15 mouse cellular contexts compared by ENCODE assay signal in genomic region chr13:57980679-57981078, GRCm38 (mm10).
DNase-seq lines count a peak whose midpoint lies in the region; ATAC-seq and TF ChIP-seq lines count a peak whose summit lies in the region.
"Had no signal": no experiment of that assay in that cellular context is flagged by ENCODE, and none has a peak within 500 bp of the region (broad histone marks: within the 10 kb centered on the region; RNA-seq: fewer than 3 reads in every experiment).

No protein-coding gene starts in this region.

- 33% methylated on average over 9 of the region's 9 CpGs for WGBS in heart, embryonic 12.5 days
- 38% methylated on average over 9 of the region's 9 CpGs for WGBS in heart, embryonic 10.5 days
- 14% methylated on average over 9 of the region's 9 CpGs for WGBS in lung, embryonic 14.5 days
- WGBS in stomach, embryonic 14.5 days: 22% methylated on average over 9 of the region's 9 CpGs
- WGBS in stomach, postnatal 0 days: 21% methylated on average over 9 of the region's 9 CpGs

- H3K27ac ChIP-seq in heart, embryonic 12.5 days (ENCODE audit: poor library complexity, severe bottlenecking): no peak overlapping the region
- no peak overlapping the region for H3K27ac ChIP-seq in heart, embryonic 10.5 days
- H3K27ac ChIP-seq in lung, embryonic 14.5 days (ENCODE audit: low read depth): no peak overlapping the region; the same call in 1 of the 2 replicates
- H3K27ac ChIP-seq in stomach, embryonic 14.5 days (ENCODE audit: low read length): no peak overlapping the region
- no peak overlapping the region for H3K27ac ChIP-seq in stomach, postnatal 0 days (replicated peaks)
- H3K27ac ChIP-seq: liver, embryonic 14.5 days had no signal

- no peak for DNase-seq in heart, embryonic 10.5 days (ENCODE audit: low spot score)
- DNase-seq in lung, embryonic 14.5 days: peak; percentile 80
- no peak for DNase-seq in lung, postnatal 25 days (ENCODE audit: low spot score)
- DNase-seq in stomach, postnatal 0 days (ENCODE audit: low spot score): no peak
- DNase-seq in layer of hippocampus, adult 11-12 months (ENCODE audit: low spot score): no peak
- DNase-seq: adrenal gland, adult 2 months; cerebellum, adult 11-12 months; cerebellum, postnatal 36 days; gastrocnemius, postnatal 25 days; left cerebral cortex, postnatal 4 days; right cerebral cortex, postnatal 14 days had no signal

- no peak overlapping the region for H3K4me3 ChIP-seq in heart, embryonic 12.5 days
- H3K4me3 ChIP-seq in heart, embryonic 10.5 days: no peak overlapping the region
- no peak overlapping the region for H3K4me3 ChIP-seq in lung, embryonic 14.5 days (ENCODE audit: low read depth, low read length)
- no peak overlapping the region for H3K4me3 ChIP-seq in stomach, embryonic 14.5 days (ENCODE audit: low read depth, low read length)
- no peak overlapping the region for H3K4me3 ChIP-seq in stomach, postnatal 0 days (ENCODE audit: low read depth, low read length)

- peak overlapping the region; percentile 17; the same call in 1 of the 2 replicates for H3K4me2 ChIP-seq in heart, embryonic 12.5 days
- H3K4me2 ChIP-seq in lung, embryonic 14.5 days: peak overlapping the region; percentile 29; the same call in 1 of the 2 replicates
- H3K4me2 ChIP-seq in stomach, embryonic 14.5 days (replicated peaks; ENCODE audit: low read depth, low read length): 0 out of 2 replicates have a peak overlapping the region, but pooled peaks have one; percentile 3
- no peak overlapping the region for H3K4me2 ChIP-seq in stomach, postnatal 0 days (replicated peaks; ENCODE audit: low read depth)

- ATAC-seq in heart, embryonic 12.5 days (ENCODE audit: insufficient number of reproducible peaks, low FRiP score): no peak
- ATAC-seq in lung, embryonic 14.5 days (ENCODE audit: insufficient read depth): peak; percentile 39; the same call in 1 of the 2 replicates
- ATAC-seq in stomach, embryonic 14.5 days (ENCODE audit: insufficient number of reproducible peaks, insufficient read depth, low FRiP score, low read depth): no peak
- ATAC-seq in stomach, postnatal 0 days (ENCODE audit: low FRiP score, low TSS enrichment): no peak
- ATAC-seq: inflammation-experienced regulatory T-cells, adult 6 months had no signal

- no peaks in the 10 kb centered on the region; the same call in 1 of the 2 replicates for H3K9me3 ChIP-seq in heart, embryonic 12.5 days (replicated peaks)
- no peaks in the 10 kb centered on the region for H3K9me3 ChIP-seq in heart, embryonic 10.5 days
- no peaks in the 10 kb centered on the region for H3K9me3 ChIP-seq in lung, embryonic 14.5 days (ENCODE audit: low read depth, low read length)
- H3K9me3 ChIP-seq in stomach, embryonic 14.5 days (ENCODE audit: control insufficient read depth, low read depth, low read length): no peaks in the 10 kb centered on the region
- H3K9me3 ChIP-seq in stomach, postnatal 0 days (ENCODE audit: control insufficient read depth, low read length): no peaks in the 10 kb centered on the region

- TF ChIP-seq CTCF in lung, embryonic 14.5 days (IDR thresholded peaks at IDR 0.05; ENCODE audit: low read depth): no peak
- TF ChIP-seq CTCF in stomach, postnatal 0 days (IDR thresholded peaks at IDR 0.05; ENCODE audit: low read depth): no peak

- peaks cover 47% of the 10 kb centered on the region for H3K4me1 ChIP-seq in heart, embryonic 12.5 days (replicated peaks)
- peaks cover 44% of the 10 kb centered on the region for H3K4me1 ChIP-seq in heart, embryonic 10.5 days
- peaks cover 12% of the 10 kb centered on the region; the same call in 1 of the 2 replicates for H3K4me1 ChIP-seq in lung, embryonic 14.5 days (ENCODE audit: insufficient read depth)
- H3K4me1 ChIP-seq in stomach, embryonic 14.5 days (ENCODE audit: control insufficient read depth, insufficient read depth, low read length): no peaks in the 10 kb centered on the region
- no peaks in the 10 kb centered on the region for H3K4me1 ChIP-seq in stomach, postnatal 0 days (replicated peaks; ENCODE audit: control insufficient read depth, insufficient read depth)

- H3K36me3 ChIP-seq in heart, embryonic 12.5 days: no peaks in the 10 kb centered on the region
- no peaks in the 10 kb centered on the region for H3K36me3 ChIP-seq in heart, embryonic 10.5 days
- no peaks in the 10 kb centered on the region for H3K36me3 ChIP-seq in lung, embryonic 14.5 days (ENCODE audit: insufficient read depth)
- H3K36me3 ChIP-seq in stomach, embryonic 14.5 days (ENCODE audit: control insufficient read depth, insufficient read depth, low read length): no peaks in the 10 kb centered on the region
- no peaks in the 10 kb centered on the region for H3K36me3 ChIP-seq in stomach, postnatal 0 days (ENCODE audit: control insufficient read depth, insufficient read depth, low read length)

- peaks cover 5% of the 10 kb centered on the region; the same call in 1 of the 2 replicates for H3K27me3 ChIP-seq in heart, embryonic 12.5 days (replicated peaks)
- no peaks in the 10 kb centered on the region; the same call in 1 of the 2 replicates for H3K27me3 ChIP-seq in heart, embryonic 10.5 days (ENCODE audit: insufficient read depth, poor library complexity, severe bottlenecking)
- H3K27me3 ChIP-seq in lung, embryonic 14.5 days (ENCODE audit: insufficient read depth, low read length): no peaks in the 10 kb centered on the region
- no peaks in the 10 kb centered on the region for H3K27me3 ChIP-seq in stomach, embryonic 14.5 days (ENCODE audit: control insufficient read depth, insufficient read depth, low read length)
- H3K27me3 ChIP-seq in stomach, postnatal 0 days (ENCODE audit: control insufficient read depth, insufficient read depth, low read length): no peaks in the 10 kb centered on the region

- H3K9ac ChIP-seq in heart, embryonic 12.5 days: no peak overlapping the region
- H3K9ac ChIP-seq in lung, embryonic 14.5 days: no peak overlapping the region
- H3K9ac ChIP-seq in stomach, embryonic 14.5 days (replicated peaks; ENCODE audit: low read depth, low read length): no peak overlapping the region
- H3K9ac ChIP-seq in stomach, postnatal 0 days (ENCODE audit: low read length): no peak overlapping the region
- H3K9ac ChIP-seq: liver, embryonic 14.5 days had no signal

- no peak for TF ChIP-seq EP300 in stomach, postnatal 0 days (optimal IDR thresholded peaks at IDR 0.05)
